Mouse (Mus musculus): ENCODE measurements around the gene Hapln4. TPM values are rescaled to one million over a fixed set of nuclear protein-coding genes. Genes with fewer than 3 reads are reported as not detected.

Gene Hapln4
- polyA plus RNA-seq, 1 experiment from 2014 or later: 0.05 TPM

DNA sequence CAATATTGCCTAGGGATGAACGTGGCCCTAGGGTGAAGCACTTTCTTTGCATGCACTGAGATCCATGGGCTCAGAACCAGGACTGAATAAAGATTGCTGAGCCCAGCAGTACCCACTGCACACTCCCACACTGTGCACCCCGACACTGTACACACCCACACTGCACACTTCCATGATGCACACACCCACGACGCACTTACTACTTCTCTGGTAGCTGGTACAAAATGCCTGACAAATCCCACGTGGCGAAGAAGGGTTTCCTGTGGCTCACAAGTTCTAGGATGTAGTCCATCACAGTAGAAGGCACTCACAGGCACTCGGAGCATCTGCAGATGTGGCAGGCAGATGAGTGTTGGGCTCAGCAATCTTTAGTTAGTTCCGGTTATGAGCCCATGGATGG is 41.7 kb downstream of the Hapln4 start:
- ATAC-seq (ENCODE audit: insufficient number of reproducible peaks, low FRiP score, low TSS enrichment, low read depth) (no peak), DNase-seq (ENCODE audit: low spot score) (no peak)
- Histone ChIP-seq H3K4me3 (ENCODE audit: low read depth, low read length) (no peak overlapping the region), H3K27me3 (ENCODE audit: control insufficient read depth, insufficient read depth, low read length) (peaks cover 4% of the 10 kb centered on the region), H3K4me2 (ENCODE audit: low read depth, severe bottlenecking) (no peak overlapping the region), H3K9ac (ENCODE audit: low read length) (no peak overlapping the region), H3K27ac (replicated peaks; ENCODE audit: low read depth, low read length) (no peak overlapping the region), H3K36me3 (ENCODE audit: control insufficient read depth, insufficient read depth, low read length) (no peaks in the 10 kb centered on the region), H3K4me1 (ENCODE audit: control insufficient read depth, insufficient read depth, low read length) (no peaks in the 10 kb centered on the region), H3K9me3 (ENCODE audit: control insufficient read depth, low read length) (no peaks in the 10 kb centered on the region)
- 63% methylated on average over 8 of the region's 8 CpGs for WGBS

DNA sequence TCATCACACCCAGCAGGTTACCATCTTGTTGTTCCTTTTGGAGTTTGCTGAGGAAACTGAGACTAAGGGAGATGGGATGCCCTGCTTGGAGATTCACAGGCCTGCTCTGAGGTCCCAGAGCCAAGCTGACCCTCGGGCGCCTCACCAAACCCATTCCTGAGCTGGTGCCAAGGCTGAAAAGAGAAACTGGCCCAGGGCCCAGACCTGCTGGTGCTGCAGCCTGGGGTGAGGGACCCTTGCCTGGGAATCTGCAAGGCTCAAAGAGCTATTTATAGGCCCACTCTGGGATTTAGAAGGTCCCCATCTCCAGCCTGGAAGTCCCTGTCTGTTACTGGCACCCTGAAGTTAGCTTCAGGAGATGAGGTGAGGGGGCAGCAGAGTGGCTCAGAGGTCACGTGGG is 45.2 kb downstream of the Hapln4 start:
- Histone ChIP-seq H3K4me2 (ENCODE audit: low read depth, severe bottlenecking) (no peak overlapping the region), H3K27ac (replicated peaks; ENCODE audit: low read depth, low read length) (no peak overlapping the region), H3K27me3 (ENCODE audit: control insufficient read depth, insufficient read depth, low read length) (no peaks in the 10 kb centered on the region), H3K9me3 (ENCODE audit: control insufficient read depth, low read length) (no peaks in the 10 kb centered on the region), H3K9ac (ENCODE audit: low read length) (no peak overlapping the region), H3K36me3 (ENCODE audit: control insufficient read depth, insufficient read depth, low read length) (peaks cover 2% of the 10 kb centered on the region; the same call in 1 of the 2 replicates), H3K4me3 (ENCODE audit: low read depth, low read length) (no peak overlapping the region), H3K4me1 (ENCODE audit: control insufficient read depth, insufficient read depth, low read length) (0 out of 2 replicates have a peak, but pooled peaks cover 3% of the 10 kb centered on the region)
- WGBS: 78% methylated on average over 3 of the region's 3 CpGs
- ATAC-seq (ENCODE audit: insufficient number of reproducible peaks, low FRiP score, low TSS enrichment, low read depth) (no peak), DNase-seq (ENCODE audit: low spot score) (no peak)

DNA sequence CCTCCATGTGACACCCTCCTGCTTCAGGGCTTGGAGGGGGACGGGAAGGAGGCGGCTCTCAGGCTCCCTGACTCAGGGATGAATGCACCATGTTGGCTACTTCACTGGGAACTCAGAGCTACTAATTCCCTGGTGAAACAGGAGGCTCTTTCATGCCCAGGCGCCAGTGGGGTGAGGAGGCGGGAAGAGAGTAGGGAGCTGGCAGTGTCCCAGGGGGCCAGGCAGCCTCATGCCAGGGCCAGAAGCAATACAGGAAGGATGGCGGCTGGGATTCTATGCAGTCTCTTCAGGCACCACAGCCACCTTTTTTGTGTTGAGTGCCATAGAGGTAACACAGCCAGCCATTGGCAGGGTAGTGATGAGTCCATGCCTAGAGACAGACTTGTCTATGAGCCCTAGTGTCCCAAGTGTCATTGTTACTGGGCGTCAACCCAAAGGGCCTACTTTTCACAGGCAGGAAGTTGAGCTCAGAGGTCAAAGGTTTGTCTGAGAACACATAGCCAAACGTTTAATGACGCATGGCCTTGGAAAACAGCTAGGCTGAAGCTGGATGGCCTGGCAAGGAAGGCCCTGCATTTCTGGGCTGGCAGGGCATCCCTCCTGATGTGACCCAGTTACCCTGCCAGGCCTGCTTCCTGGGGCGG is 46.2 kb downstream of the Hapln4 start:
- Histone ChIP-seq H3K9ac (ENCODE audit: low read length) (no peak overlapping the region; the same call in 1 of the 2 replicates), H3K4me2 (ENCODE audit: low read depth, severe bottlenecking) (no peak overlapping the region), H3K9me3 (ENCODE audit: control insufficient read depth, low read length) (no peaks in the 10 kb centered on the region), H3K4me1 (ENCODE audit: control insufficient read depth, insufficient read depth, low read length) (0 out of 2 replicates have a peak, but pooled peaks cover 3% of the 10 kb centered on the region), H3K36me3 (ENCODE audit: control insufficient read depth, insufficient read depth, low read length) (peaks cover 8% of the 10 kb centered on the region; the same call in 1 of the 2 replicates), H3K27ac (replicated peaks; ENCODE audit: low read depth, low read length) (no peak overlapping the region), H3K27me3 (ENCODE audit: control insufficient read depth, insufficient read depth, low read length) (no peaks in the 10 kb centered on the region), H3K4me3 (ENCODE audit: low read depth, low read length) (no peak overlapping the region)
- ATAC-seq (ENCODE audit: insufficient number of reproducible peaks, low FRiP score, low TSS enrichment, low read depth) (no peak), DNase-seq (ENCODE audit: low spot score) (no peak)
- 78% methylated on average over 9 of the region's 9 CpGs for WGBS

DNA sequence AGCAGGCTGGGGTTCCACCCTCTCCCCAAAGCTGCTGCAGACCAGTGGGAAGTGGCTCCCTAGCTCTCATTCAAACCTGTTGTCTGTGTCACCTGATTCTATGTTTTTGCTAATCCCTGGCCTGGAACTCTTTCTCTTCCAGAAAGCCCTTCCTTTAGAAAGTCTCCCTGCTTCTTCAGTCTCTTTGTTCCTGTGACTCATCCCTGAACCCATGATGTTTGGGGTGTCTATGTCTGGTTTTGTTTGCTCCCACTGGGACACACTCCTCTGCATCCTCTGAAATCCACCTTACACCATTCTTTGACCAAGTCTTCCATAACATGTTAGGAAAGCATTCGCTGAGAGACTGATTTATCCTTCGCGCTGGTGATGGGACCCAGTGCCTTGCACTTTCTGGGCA is 46.8 kb downstream of the Hapln4 start:
- Histone ChIP-seq H3K36me3 (ENCODE audit: control insufficient read depth, insufficient read depth, low read length) (peaks cover 8% of the 10 kb centered on the region; the same call in 1 of the 2 replicates), H3K27me3 (ENCODE audit: control insufficient read depth, insufficient read depth, low read length) (no peaks in the 10 kb centered on the region), H3K9me3 (ENCODE audit: control insufficient read depth, low read length) (no peaks in the 10 kb centered on the region), H3K9ac (ENCODE audit: low read length) (no peak overlapping the region; the same call in 1 of the 2 replicates), H3K4me1 (ENCODE audit: control insufficient read depth, insufficient read depth, low read length) (0 out of 2 replicates have a peak, but pooled peaks cover 3% of the 10 kb centered on the region), H3K4me3 (ENCODE audit: low read depth, low read length) (no peak overlapping the region), H3K27ac (replicated peaks; ENCODE audit: low read depth, low read length) (no peak overlapping the region), H3K4me2 (ENCODE audit: low read depth, severe bottlenecking) (no peak overlapping the region)
- WGBS: 87% methylated on average over 3 of the region's 3 CpGs
- no peak for DNase-seq (ENCODE audit: low spot score)
- no peak for ATAC-seq (ENCODE audit: insufficient number of reproducible peaks, low FRiP score, low TSS enrichment, low read depth)

DNA sequence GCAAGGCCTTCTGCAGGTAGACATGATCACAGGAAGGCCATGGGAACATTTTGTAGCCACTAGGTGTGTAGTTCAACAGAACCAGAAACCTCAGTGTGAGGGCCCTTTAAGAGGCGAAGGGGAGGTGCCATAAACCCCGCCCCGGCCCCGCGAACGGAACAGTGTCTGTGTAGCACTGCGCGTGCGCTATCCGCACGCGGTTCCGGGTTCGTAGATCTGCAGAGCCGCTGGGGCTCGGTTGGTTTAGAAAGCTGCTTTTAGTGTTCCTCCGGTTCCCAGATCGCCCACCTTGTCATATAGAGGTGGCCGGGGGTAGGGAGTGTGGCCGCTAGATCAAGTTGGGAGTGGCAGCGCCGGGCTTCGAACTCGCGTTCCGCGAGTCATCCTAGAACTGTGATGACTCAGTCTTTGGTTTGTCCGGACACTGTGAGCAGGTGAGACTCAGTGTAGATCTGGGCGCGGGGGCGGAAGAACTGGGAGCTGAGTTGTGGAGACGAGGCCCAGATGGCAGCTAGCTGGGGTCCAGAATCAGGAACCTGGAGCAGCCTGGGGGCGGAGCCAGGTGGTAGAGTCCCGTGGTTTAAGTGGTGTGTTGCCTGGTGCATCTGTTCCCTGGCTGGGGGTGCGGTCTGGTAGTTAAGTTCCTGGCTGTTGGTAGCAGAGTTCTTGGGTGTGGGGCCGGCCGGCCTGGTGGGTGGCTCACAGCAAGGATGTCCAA is 48.1 kb downstream of the Hapln4 start, which contains the start of gene Nr2c2ap:
Nr2c2ap (plus strand) TSS at position 168 of the 718 bp plus-strand sequence.
- no peaks in the 10 kb centered on the region for H3K9me3 ChIP-seq (ENCODE audit: control insufficient read depth, low read length)
- no peaks in the 10 kb centered on the region for H3K27me3 ChIP-seq (ENCODE audit: control insufficient read depth, insufficient read depth, low read length)
- peak within 1 kb of the TSS; percentile 68 for H3K4me2 ChIP-seq (ENCODE audit: low read depth, severe bottlenecking)
- H3K27ac ChIP-seq (replicated peaks; ENCODE audit: low read depth, low read length): no peak within 1 kb of the TSS
- DNase-seq (ENCODE audit: low spot score) (peak; percentile 83), ATAC-seq (ENCODE audit: insufficient number of reproducible peaks, low FRiP score, low TSS enrichment, low read depth) (peak; percentile 74)
- peak within 1 kb of the TSS; percentile 65 for H3K9ac ChIP-seq (ENCODE audit: low read length)
- H3K4me1 ChIP-seq (ENCODE audit: control insufficient read depth, insufficient read depth, low read length): 0 out of 2 replicates have a peak, but pooled peaks cover 3% of the 10 kb centered on the region
- peak within 1 kb of the TSS; percentile 59 for H3K4me3 ChIP-seq (ENCODE audit: low read depth, low read length)
- H3K36me3 ChIP-seq (ENCODE audit: control insufficient read depth, insufficient read depth, low read length): peaks cover 8% of the 10 kb centered on the region; the same call in 1 of the 2 replicates
- WGBS: 1% methylated on average over 37 of the region's 37 CpGs

DNA sequence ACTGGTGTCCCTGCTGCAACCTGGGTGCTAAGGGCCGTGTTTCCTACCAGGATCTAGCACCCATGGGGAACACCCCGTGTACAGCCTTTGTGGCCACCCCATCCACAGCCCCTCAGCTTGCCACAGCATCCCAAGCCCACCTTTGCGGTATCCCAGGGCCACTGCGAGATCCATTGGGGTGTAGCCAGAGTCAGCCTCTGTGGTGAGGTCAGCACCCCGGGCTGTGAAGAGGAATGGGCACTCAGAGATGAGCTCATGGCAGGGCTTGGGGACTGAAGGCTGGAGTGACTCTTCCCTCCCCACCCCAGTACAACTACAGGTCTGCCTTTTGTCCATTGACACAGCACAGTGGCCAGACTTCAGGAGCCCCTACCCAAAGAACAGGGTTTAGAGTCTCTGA is 50.8 kb downstream of the Hapln4 start:
- no peak overlapping the region for H3K4me2 ChIP-seq (ENCODE audit: low read depth, severe bottlenecking)
- H3K27me3 ChIP-seq (ENCODE audit: control insufficient read depth, insufficient read depth, low read length): no peaks in the 10 kb centered on the region
- WGBS: 96% methylated on average over 5 of the region's 5 CpGs
- no peak overlapping the region for H3K27ac ChIP-seq (replicated peaks; ENCODE audit: low read depth, low read length)
- H3K36me3 ChIP-seq (ENCODE audit: control insufficient read depth, insufficient read depth, low read length): peaks cover 8% of the 10 kb centered on the region; the same call in 1 of the 2 replicates
- H3K4me1 ChIP-seq (ENCODE audit: control insufficient read depth, insufficient read depth, low read length): peaks cover 10% of the 10 kb centered on the region; the same call in 1 of the 2 replicates
- no peak overlapping the region for H3K9ac ChIP-seq (ENCODE audit: low read length)
- no peaks in the 10 kb centered on the region for H3K9me3 ChIP-seq (ENCODE audit: control insufficient read depth, low read length)
- ATAC-seq (ENCODE audit: insufficient number of reproducible peaks, low FRiP score, low TSS enrichment, low read depth) (no peak), DNase-seq (ENCODE audit: low spot score) (no peak)
- no peak overlapping the region for H3K4me3 ChIP-seq (ENCODE audit: low read depth, low read length)

DNA sequence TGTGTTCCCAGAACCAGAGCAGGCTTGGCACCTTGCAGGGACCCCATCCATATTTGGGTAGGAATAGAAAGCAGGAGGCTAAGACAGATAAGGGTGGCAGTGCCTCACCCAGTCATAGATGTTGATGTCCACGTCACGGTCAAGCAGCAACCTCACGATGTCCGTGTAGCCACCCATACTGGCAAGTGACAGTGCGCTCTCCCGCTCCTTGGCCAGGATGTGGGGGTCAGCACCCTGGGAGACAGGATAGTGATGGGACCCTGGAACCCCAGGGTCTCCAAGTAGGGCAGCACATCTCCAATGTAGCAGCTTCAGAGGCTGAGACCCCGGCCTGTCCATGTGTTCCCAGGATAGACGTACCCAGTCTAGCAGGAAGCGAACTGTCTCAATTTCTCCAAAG is 51.7 kb downstream of the Hapln4 start:
- Histone ChIP-seq H3K9ac (ENCODE audit: low read length) (no peak overlapping the region), H3K36me3 (ENCODE audit: control insufficient read depth, insufficient read depth, low read length) (peaks cover 8% of the 10 kb centered on the region; the same call in 1 of the 2 replicates), H3K4me2 (ENCODE audit: low read depth, severe bottlenecking) (no peak overlapping the region), H3K9me3 (ENCODE audit: control insufficient read depth, low read length) (no peaks in the 10 kb centered on the region), H3K27ac (replicated peaks; ENCODE audit: low read depth, low read length) (no peak overlapping the region), H3K27me3 (ENCODE audit: control insufficient read depth, insufficient read depth, low read length) (no peaks in the 10 kb centered on the region), H3K4me3 (ENCODE audit: low read depth, low read length) (no peak overlapping the region), H3K4me1 (ENCODE audit: control insufficient read depth, insufficient read depth, low read length) (peaks cover 10% of the 10 kb centered on the region)
- ATAC-seq (ENCODE audit: insufficient number of reproducible peaks, low FRiP score, low TSS enrichment, low read depth): no peak
- no peak for DNase-seq (ENCODE audit: low spot score)
- WGBS: 95% methylated on average over 9 of the region's 9 CpGs

DNA sequence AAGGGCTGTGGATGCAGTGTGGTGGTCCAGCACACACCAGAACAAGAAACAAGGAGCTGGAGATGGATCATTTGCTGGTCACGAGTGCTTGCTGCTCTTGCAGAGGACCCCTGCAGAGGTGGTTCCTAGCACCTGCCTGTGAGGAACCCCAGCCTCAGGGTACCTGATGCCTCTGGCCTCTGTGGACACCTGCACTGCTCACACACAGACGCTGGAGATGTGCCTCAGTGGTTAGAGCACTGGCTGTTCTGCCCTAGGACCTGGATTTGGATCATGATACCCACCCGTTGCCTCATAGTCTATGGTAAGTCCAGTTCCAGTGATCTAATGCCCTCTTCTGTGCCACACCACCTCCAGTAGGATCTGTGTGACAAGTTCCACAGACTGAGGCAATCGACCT is 53.3 kb downstream of the Hapln4 start:
- Histone ChIP-seq H3K36me3 (ENCODE audit: control insufficient read depth, insufficient read depth, low read length) (peaks cover 8% of the 10 kb centered on the region; the same call in 1 of the 2 replicates), H3K9ac (ENCODE audit: low read length) (no peak overlapping the region), H3K27me3 (ENCODE audit: control insufficient read depth, insufficient read depth, low read length) (no peaks in the 10 kb centered on the region), H3K9me3 (ENCODE audit: control insufficient read depth, low read length) (no peaks in the 10 kb centered on the region), H3K4me2 (ENCODE audit: low read depth, severe bottlenecking) (no peak overlapping the region), H3K4me1 (ENCODE audit: control insufficient read depth, insufficient read depth, low read length) (peaks cover 15% of the 10 kb centered on the region), H3K4me3 (ENCODE audit: low read depth, low read length) (no peak overlapping the region), H3K27ac (replicated peaks; ENCODE audit: low read depth, low read length) (no peak overlapping the region)
- DNase-seq (ENCODE audit: low spot score): no peak
- WGBS: 83% methylated on average over 4 of the region's 4 CpGs
- no peak for ATAC-seq (ENCODE audit: insufficient number of reproducible peaks, low FRiP score, low TSS enrichment, low read depth)

Measured in limb, embryonic 11.5 days (tissue).